Mouse (Mus musculus): ENCODE measurements around the gene Tmem164. TPM values are rescaled to one million over a fixed set of nuclear protein-coding genes. Genes with fewer than 3 reads are reported as not detected.

The Tmem164 gene
- total and polyA plus RNA-seq, 3 experiments: 41.1 to 110 (median 64.3) TPM

DNA sequence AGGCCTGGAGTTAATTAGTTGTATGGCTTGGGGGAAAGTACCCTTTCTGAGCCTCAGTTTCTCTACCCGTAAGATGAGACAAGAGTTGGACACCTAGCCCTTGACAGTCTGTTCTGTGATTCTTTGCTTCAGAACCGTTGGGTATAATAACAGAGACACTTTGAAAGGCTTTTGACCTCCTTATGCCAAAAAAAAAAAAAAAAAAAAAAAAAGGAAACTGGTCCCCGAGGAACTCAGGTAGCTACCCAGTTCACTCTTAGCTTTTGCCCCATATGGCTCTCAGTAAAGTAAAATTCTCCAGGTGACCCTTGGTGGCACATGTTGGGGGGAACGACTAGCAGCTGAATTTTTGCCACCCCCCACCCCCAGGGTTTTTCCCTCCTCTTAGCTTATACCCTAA is 3.5 kb downstream of the Tmem164 start:
- H3K4me3 ChIP-seq (ENCODE audit: low read depth, low read length): peak overlapping the region; percentile 75; the same call in 1 of the 2 replicates
- ATAC-seq (ENCODE audit: extremely low read depth, insufficient number of reproducible peaks, low FRiP score, poor library complexity, severe bottlenecking) (no peak), DNase-seq (ENCODE audit: low spot score) (no peak)
- H3K9me3 ChIP-seq (replicated peaks): no peaks in the 10 kb centered on the region
- no peaks in the 10 kb centered on the region for H3K27me3 ChIP-seq (ENCODE audit: insufficient read depth, low read length)
- TF ChIP-seq POLR2AphosphoS5 (IDR thresholded peaks at IDR 0.05; ENCODE audit: insufficient replicate concordance, low read depth, low read length): no peak
- no peak for TF ChIP-seq GATA2 (IDR thresholded peaks at IDR 0.05; ENCODE audit: borderline replicate concordance, low read depth, low read length)
- TF ChIP-seq TAL1 (conservative IDR thresholded peaks at IDR 0.05; ENCODE audit: low read depth, low read length): no peak
- TF ChIP-seq CTCF (IDR thresholded peaks at IDR 0.05; ENCODE audit: low read depth, low read length): no peak
- no peak for TF ChIP-seq GATA1 (IDR thresholded peaks at IDR 0.05; ENCODE audit: borderline replicate concordance, low read length)
- H3K4me1 ChIP-seq (ENCODE audit: insufficient read depth, low read depth, low read length): peaks cover 38% of the 10 kb centered on the region
- peaks cover 55% of the 10 kb centered on the region for H3K36me3 ChIP-seq (replicated peaks)

DNA sequence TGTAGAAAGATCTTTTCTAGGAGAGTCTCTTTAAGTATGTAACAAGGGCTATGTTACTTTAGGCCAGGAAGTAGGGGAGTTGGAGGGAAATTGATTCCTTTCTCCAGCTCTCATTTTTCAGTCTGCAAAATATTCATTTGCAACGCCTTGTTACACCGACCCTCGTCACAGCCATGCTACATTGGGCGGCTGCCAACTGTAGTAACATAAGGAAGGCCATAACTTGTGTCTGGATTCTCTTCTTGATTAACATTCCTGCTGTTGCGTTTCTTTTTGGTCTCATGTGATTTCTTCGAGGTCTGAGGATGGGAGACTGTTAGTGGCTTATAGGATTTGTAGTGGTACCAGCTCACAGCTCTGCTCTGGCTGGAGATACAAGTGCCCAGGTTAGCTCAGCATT is 4.5 kb downstream of the Tmem164 start:
- ATAC-seq (ENCODE audit: extremely low read depth, insufficient number of reproducible peaks, low FRiP score, poor library complexity, severe bottlenecking): no peak
- no peak for TF ChIP-seq TAL1 (conservative IDR thresholded peaks at IDR 0.05; ENCODE audit: low read depth, low read length)
- TF ChIP-seq GATA1 (IDR thresholded peaks at IDR 0.05; ENCODE audit: borderline replicate concordance, low read length): no peak
- no peak for TF ChIP-seq GATA2 (IDR thresholded peaks at IDR 0.05; ENCODE audit: borderline replicate concordance, low read depth, low read length)
- TF ChIP-seq CTCF (IDR thresholded peaks at IDR 0.05; ENCODE audit: low read depth, low read length): no peak
- TF ChIP-seq POLR2AphosphoS5 (IDR thresholded peaks at IDR 0.05; ENCODE audit: insufficient replicate concordance, low read depth, low read length): no peak
- no peak overlapping the region; the same call in 1 of the 2 replicates for H3K4me3 ChIP-seq (ENCODE audit: low read depth, low read length)
- no peak for DNase-seq (ENCODE audit: low spot score)
- H3K9me3 ChIP-seq (replicated peaks): no peaks in the 10 kb centered on the region
- H3K36me3 ChIP-seq (replicated peaks): peaks cover 64% of the 10 kb centered on the region
- no peaks in the 10 kb centered on the region for H3K27me3 ChIP-seq (ENCODE audit: insufficient read depth, low read length)
- H3K4me1 ChIP-seq (ENCODE audit: insufficient read depth, low read depth, low read length): peaks cover 33% of the 10 kb centered on the region

DNA sequence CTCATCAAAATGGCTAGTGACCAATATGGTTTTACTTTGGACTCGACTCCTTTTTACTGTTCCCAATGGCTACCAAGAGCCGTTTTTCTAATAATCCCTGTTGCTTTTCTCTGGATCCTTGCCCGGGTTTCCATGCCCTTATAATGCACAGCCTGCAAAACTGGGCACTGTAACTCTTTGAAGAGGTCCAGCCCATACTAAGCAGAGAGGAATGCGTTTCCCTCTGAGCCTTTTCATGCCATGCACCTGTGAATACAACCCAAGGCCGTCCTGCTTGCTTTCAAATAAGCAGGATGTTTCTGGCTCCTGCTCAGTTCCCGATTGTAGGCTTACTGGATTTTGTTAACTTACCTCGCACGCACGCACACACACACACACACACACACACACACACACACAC is 7.3 kb downstream of the Tmem164 start:
- no peak for DNase-seq (ENCODE audit: low spot score)
- Histone ChIP-seq H3K9me3 (replicated peaks) (no peaks in the 10 kb centered on the region), H3K36me3 (replicated peaks) (peaks cover 73% of the 10 kb centered on the region), H3K27me3 (ENCODE audit: insufficient read depth, low read length) (no peaks in the 10 kb centered on the region), H3K4me3 (ENCODE audit: low read depth, low read length) (no peak overlapping the region), H3K4me1 (ENCODE audit: insufficient read depth, low read depth, low read length) (peaks cover 36% of the 10 kb centered on the region)
- ATAC-seq (ENCODE audit: extremely low read depth, insufficient number of reproducible peaks, low FRiP score, poor library complexity, severe bottlenecking): no peak
- TF ChIP-seq GATA1 (IDR thresholded peaks at IDR 0.05; ENCODE audit: borderline replicate concordance, low read length): no peak
- no peak for TF ChIP-seq GATA2 (IDR thresholded peaks at IDR 0.05; ENCODE audit: borderline replicate concordance, low read depth, low read length)
- no peak for TF ChIP-seq POLR2AphosphoS5 (IDR thresholded peaks at IDR 0.05; ENCODE audit: insufficient replicate concordance, low read depth, low read length)
- TF ChIP-seq CTCF (IDR thresholded peaks at IDR 0.05; ENCODE audit: low read depth, low read length): no peak
- TF ChIP-seq TAL1 (conservative IDR thresholded peaks at IDR 0.05; ENCODE audit: low read depth, low read length): no peak

DNA sequence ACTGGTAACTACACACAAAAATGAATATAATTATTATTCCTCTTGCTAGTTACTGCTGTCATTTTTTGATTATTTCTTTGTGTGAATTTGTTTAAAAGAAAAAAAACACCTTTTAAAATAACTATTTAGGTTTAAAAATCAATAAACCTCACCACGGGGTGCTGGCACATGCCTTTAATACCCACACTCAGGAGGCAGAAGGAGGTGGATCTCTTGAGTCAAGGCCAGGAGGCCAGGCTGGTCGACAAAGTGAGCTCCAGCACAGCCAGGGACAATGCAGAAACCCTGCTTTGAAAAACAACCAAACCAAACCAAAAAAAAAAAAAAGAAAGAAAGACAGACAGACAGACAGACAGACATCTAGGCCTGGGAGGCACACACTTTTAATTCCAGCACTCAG is 12.1 kb downstream of the Tmem164 start:
- H3K9me3 ChIP-seq (replicated peaks): no peaks in the 10 kb centered on the region
- no peaks in the 10 kb centered on the region for H3K27me3 ChIP-seq (ENCODE audit: insufficient read depth, low read length)
- DNase-seq (ENCODE audit: low spot score) (no peak), ATAC-seq (ENCODE audit: extremely low read depth, insufficient number of reproducible peaks, low FRiP score, poor library complexity, severe bottlenecking) (no peak)
- H3K4me1 ChIP-seq (ENCODE audit: insufficient read depth, low read depth, low read length): peaks cover 37% of the 10 kb centered on the region
- TF ChIP-seq POLR2AphosphoS5 (IDR thresholded peaks at IDR 0.05; ENCODE audit: insufficient replicate concordance, low read depth, low read length) (no peak), GATA2 (IDR thresholded peaks at IDR 0.05; ENCODE audit: borderline replicate concordance, low read depth, low read length) (no peak), TAL1 (conservative IDR thresholded peaks at IDR 0.05; ENCODE audit: low read depth, low read length) (no peak), CTCF (IDR thresholded peaks at IDR 0.05; ENCODE audit: low read depth, low read length) (no peak)
- no peak overlapping the region for H3K4me3 ChIP-seq (ENCODE audit: low read depth, low read length)
- peaks cover 79% of the 10 kb centered on the region for H3K36me3 ChIP-seq (replicated peaks)

DNA sequence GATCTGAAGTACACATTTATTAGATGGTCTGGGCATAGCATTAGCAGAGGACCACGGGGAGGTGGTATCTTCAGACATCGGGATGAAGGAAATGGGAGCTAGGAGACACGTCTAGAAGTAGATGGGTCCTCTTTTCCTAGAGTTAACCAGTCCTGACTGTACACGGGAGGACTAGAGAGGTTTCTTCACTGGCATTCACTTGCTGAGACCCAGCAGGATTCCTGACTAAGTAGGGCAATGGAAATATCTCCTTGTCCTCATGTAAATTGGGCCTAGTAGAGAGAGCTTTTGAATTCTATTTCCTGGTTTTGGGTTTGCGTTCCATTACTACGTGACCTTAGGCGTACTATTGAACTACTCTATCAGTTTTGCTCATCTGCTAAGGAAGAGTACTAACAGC is 13.1 kb downstream of the Tmem164 start:
- peaks cover 80% of the 10 kb centered on the region for H3K36me3 ChIP-seq (replicated peaks)

DNA sequence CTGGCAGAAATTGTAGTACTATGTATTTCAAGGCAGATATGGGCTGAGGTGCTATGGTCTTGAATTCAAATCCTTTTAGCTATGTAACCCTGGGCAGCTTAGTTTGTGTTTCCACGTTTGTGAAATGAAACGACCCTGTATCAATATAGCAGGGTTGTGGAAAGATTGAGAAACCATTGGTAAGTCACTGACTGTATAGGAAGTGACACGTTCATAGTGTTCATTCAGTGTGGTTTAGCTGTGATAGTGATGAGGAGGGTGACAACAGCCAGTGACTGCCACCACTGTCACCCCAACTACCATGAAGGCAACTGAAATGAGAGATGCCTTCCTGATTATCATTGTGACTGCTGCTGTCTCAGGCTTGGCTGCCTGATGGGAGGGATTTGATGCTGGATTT is 13.7 kb downstream of the Tmem164 start:
- ATAC-seq (ENCODE audit: extremely low read depth, insufficient number of reproducible peaks, low FRiP score, poor library complexity, severe bottlenecking): no peak
- DNase-seq (ENCODE audit: low spot score): no peak
- H3K27me3 ChIP-seq (ENCODE audit: insufficient read depth, low read length): no peaks in the 10 kb centered on the region
- H3K4me3 ChIP-seq (ENCODE audit: low read depth, low read length): no peak overlapping the region
- H3K4me1 ChIP-seq (ENCODE audit: insufficient read depth, low read depth, low read length): peaks cover 49% of the 10 kb centered on the region
- TF ChIP-seq GATA1 (IDR thresholded peaks at IDR 0.05; ENCODE audit: borderline replicate concordance, low read length) (no peak), TAL1 (conservative IDR thresholded peaks at IDR 0.05; ENCODE audit: low read depth, low read length) (no peak), GATA2 (IDR thresholded peaks at IDR 0.05; ENCODE audit: borderline replicate concordance, low read depth, low read length) (no peak), POLR2AphosphoS5 (IDR thresholded peaks at IDR 0.05; ENCODE audit: insufficient replicate concordance, low read depth, low read length) (no peak), CTCF (IDR thresholded peaks at IDR 0.05; ENCODE audit: low read depth, low read length) (no peak)
- peaks cover 81% of the 10 kb centered on the region for H3K36me3 ChIP-seq (replicated peaks)
- H3K9me3 ChIP-seq (replicated peaks): no peaks in the 10 kb centered on the region

More for the DNA sequence above, 13.1 kb downstream of the Tmem164 start:
- Histone ChIP-seq H3K4me3 (ENCODE audit: low read depth, low read length) (no peak overlapping the region), H3K9me3 (replicated peaks) (no peaks in the 10 kb centered on the region), H3K4me1 (ENCODE audit: insufficient read depth, low read depth, low read length) (peaks cover 48% of the 10 kb centered on the region), H3K27me3 (ENCODE audit: insufficient read depth, low read length) (no peaks in the 10 kb centered on the region)
- ATAC-seq (ENCODE audit: extremely low read depth, insufficient number of reproducible peaks, low FRiP score, poor library complexity, severe bottlenecking) (no peak), DNase-seq (ENCODE audit: low spot score) (no peak)
- TF ChIP-seq GATA2 (IDR thresholded peaks at IDR 0.05; ENCODE audit: borderline replicate concordance, low read depth, low read length) (no peak), CTCF (IDR thresholded peaks at IDR 0.05; ENCODE audit: low read depth, low read length) (no peak), POLR2AphosphoS5 (IDR thresholded peaks at IDR 0.05; ENCODE audit: insufficient replicate concordance, low read depth, low read length) (no peak), TAL1 (conservative IDR thresholded peaks at IDR 0.05; ENCODE audit: low read depth, low read length) (no peak), GATA1 (IDR thresholded peaks at IDR 0.05; ENCODE audit: borderline replicate concordance, low read length) (no peak)

Measured in G1E (cell line).